Mouse (Mus musculus): ENCODE measurements around the gene Pde6h.

- peak; percentile 76 for TF ChIP-seq CTCF (IDR thresholded peaks at IDR 0.05; ENCODE audit: low read depth)
- TF ChIP-seq EP300 (optimal IDR thresholded peaks at IDR 0.05), result peak; percentile 56
Measured at GRCm38 (mm10) chr6:136968877-136969276, 45.2 kb downstream of the Pde6h start.
